Comparison of ENCODE assay signal across 8 mouse cellular contexts in genomic region chr2:174673592-174674286, GRCm38 (mm10). TPM values are rescaled to one million over a fixed set of nuclear protein-coding genes. Genes with fewer than 3 reads are reported as not detected.
A peak's percentile ranks its signal among the peaks of the same experiment; 100 is the strongest.
DNase-seq lines count a peak whose midpoint lies in the region; ATAC-seq lines count a peak whose summit lies in the region.

No protein-coding gene starts in this region.

- under 1% methylated on average over 25 of the region's 25 CpGs for WGBS in hindbrain, embryonic 14.5 days

- peaks cover 12% of the 10 kb centered on the region; the same call in 1 of the 2 replicates for H3K27me3 ChIP-seq in hindbrain, embryonic 14.5 days (ENCODE audit: control insufficient read depth, insufficient read depth, low read length)

- H3K4me1 ChIP-seq in hindbrain, embryonic 14.5 days (replicated peaks; ENCODE audit: control insufficient read depth, insufficient read depth, low read length) = peaks cover 9% of the 10 kb centered on the region

- no peaks in the 10 kb centered on the region for H3K36me3 ChIP-seq in hindbrain, embryonic 14.5 days (replicated peaks; ENCODE audit: control insufficient read depth, insufficient read depth)

- ATAC-seq in hindbrain, embryonic 14.5 days (ENCODE audit: low FRiP score) = peak; percentile 86

- peak overlapping the region; percentile 62; the same call in 1 of the 2 replicates for H3K27ac ChIP-seq in hindbrain, embryonic 14.5 days

- peak overlapping the region; percentile 89 for H3K4me2 ChIP-seq in hindbrain, embryonic 14.5 days (replicated peaks)

- peak; percentile 85 for DNase-seq in R1 (ENCODE audit: low read depth, low spot score)
- DNase-seq in cerebellum, postnatal 25 days = peak; percentile 89 to 95
- peak; percentile 82 to 89 for DNase-seq in frontal cortex, postnatal 25 days (ENCODE audit: low spot score in 2 of 2)
- DNase-seq in hindbrain, embryonic 14.5 days (ENCODE audit: low spot score) = peak; percentile 93
- DNase-seq in layer of hippocampus, postnatal 36 days = peak; percentile 81 to 85
- DNase-seq in lung, postnatal 36 days = peak; percentile 93
- peak; percentile 96 for DNase-seq in retina, embryonic 14.5 days (ENCODE audit: low spot score)
- DNase-seq in thymus, postnatal 36 days = peak; percentile 74 to 78

- peak overlapping the region; percentile 38 for H3K4me3 ChIP-seq in hindbrain, embryonic 14.5 days (replicated peaks; ENCODE audit: low read length)

- H3K9me3 ChIP-seq in hindbrain, embryonic 14.5 days (ENCODE audit: control insufficient read depth, low read length) = no peaks in the 10 kb centered on the region

- H3K9ac ChIP-seq in hindbrain, embryonic 14.5 days = peak overlapping the region; percentile 57

RNA-seq across cellular contexts. Expression of gene Zfp831, which starts 30.4 kb away (rescaled TPM):
- not detected in 2 replicates for polyA plus RNA-seq in hindbrain, embryonic 14.5 days (2014; fragmentation: Nextera tagmentation; extraction: Ambion mirVana)
- 10 to 100 TPM; 22.1 to 22.7 TPM for total RNA-seq in layer of hippocampus, postnatal 36 days (2021)

Comparison
In these comparisons a context has a peak if more than half of its experiments do, and no peak if none do; other contexts are left out.
1. Peak in every context shown above with its lines: DNase-seq, ATAC-seq, H3K4me3 ChIP-seq and H3K27ac ChIP-seq.